In the genomic region with DNA sequence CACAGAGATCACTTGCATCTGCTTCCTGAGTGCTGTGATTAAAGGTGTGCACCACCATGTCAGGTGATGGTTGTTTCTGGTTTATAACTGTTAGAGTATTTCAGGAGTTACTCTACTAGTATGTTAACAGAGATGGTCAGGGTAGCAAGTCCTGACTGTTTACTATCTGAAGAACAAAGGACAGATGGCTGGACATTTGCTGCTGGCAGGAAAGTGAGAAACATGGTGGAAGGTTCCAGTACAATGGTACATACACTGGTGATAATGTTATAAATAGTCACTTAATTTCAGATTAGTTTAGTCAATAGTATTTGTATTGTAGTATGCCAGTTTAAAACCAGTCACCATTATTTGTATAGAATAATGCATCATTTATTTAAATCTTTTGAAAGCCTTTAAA, we compare ENCODE assay signal across 9 mouse cellular contexts.
"Had no signal": no experiment of that assay in that cellular context is flagged by ENCODE, and none has a peak within 500 bp of the region (broad histone marks: within the 10 kb centered on the region; RNA-seq: fewer than 3 reads in every experiment).

No protein-coding gene starts in this region.

- DNase-seq: lung, adult 18-20 months; lung, embryonic 14.5 days; lung, postnatal 10 days; lung, postnatal 4 days; midbrain, embryonic 14.5 days; right cerebral cortex, postnatal 14 days; thymus, adult 2 months; thymus, postnatal 25 days had no signal

- ATAC-seq: midbrain, embryonic 16.5 days had no signal
